Mouse (Mus musculus) hindbrain, postnatal 0 days (tissue): ENCODE measurements around the gene Zfp143. TPM values are rescaled to one million over a fixed set of nuclear protein-coding genes. Genes with fewer than 3 reads are reported as not detected.

Experiments
- ATAC-seq: fragments of 200-750 bp; cut with Nextera tagmentation; 2 replicates; pipeline ENCODE4 v1.8.0; 2017; ENCODE audit warnings: mild to moderate bottlenecking, moderate TSS enrichment, moderate library complexity
- DNase-seq: peaks from one replicate; pipeline ENCODE4 v3.0.0-alpha.2; 2015; ENCODE audit warnings: low spot score
- H3K27ac ChIP-seq: fragments of 300-500 bp; sonication (generic); 2 replicates; pipeline ENCODE4 v1.5.1; 2014; ENCODE audit warnings: mild to moderate bottlenecking
- H3K27me3 ChIP-seq: fragments of 300-500 bp; sonication (generic); 2 replicates; pipeline ENCODE4 v1.6.1; 2014; ENCODE audit warnings: low read length, mixed read lengths; ENCODE audit not compliant: insufficient read depth
- H3K36me3 ChIP-seq: fragments of 300-500 bp; sonication (generic); 2 replicates; pipeline ENCODE4 v1.6.1; 2014; ENCODE audit warnings: low read length, mixed read lengths; ENCODE audit not compliant: insufficient read depth
- H3K4me1 ChIP-seq: fragments of 300-500 bp; sonication (generic); 2 replicates; pipeline ENCODE4 v1.6.1; 2014; ENCODE audit warnings: antibody characterized with exemption, low read length, mixed read lengths; ENCODE audit not compliant: insufficient read depth
- H3K4me2 ChIP-seq: fragments of 300-500 bp; sonication (generic); 2 replicates; pipeline ENCODE4 v1.6.1; 2014; ENCODE audit warnings: low read depth, mild to moderate bottlenecking, low read length, moderate library complexity, mixed read lengths
- H3K4me3 ChIP-seq: fragments of 300-500 bp; sonication (generic); 2 replicates; pipeline ENCODE4 v1.5.1; 2014; ENCODE audit warnings: low read length
- H3K9ac ChIP-seq: fragments of 300-500 bp; sonication (generic); replicated peaks from 2 replicates; pipeline ENCODE4 v1.6.1; 2014; ENCODE audit warnings: mild to moderate bottlenecking, low read length, moderate library complexity, mixed read lengths
- H3K9me3 ChIP-seq: fragments of 300-500 bp; sonication (generic); 2 replicates; pipeline ENCODE4 v1.6.1; 2016; ENCODE audit warnings: low read length, mixed read lengths
- CTCF ChIP-seq: IDR thresholded peaks from 2 replicates; pipeline ENCODE4 v1.5.1; 2016; ENCODE audit warnings: antibody characterized with exemption, control low read depth, low read depth
- WGBS: fragments of 180-500 bp; shearing (Covaris S2); extraction: QIAGEN DNeasy Blood & Tissue Kit; methylation state at CpG from one replicate; pipeline ENCODE4 v1.1.7; 2014; 5-methylcytosine and 5-hydroxymethylcytosine counted together
- polyA plus RNA-seq: library from polyadenylated mRNA; unstranded; fragments of >200 nt; fragmentation: Nextera tagmentation; extraction: Ambion mirVana; gene quantifications from 2 replicates; pipeline ENCODE4 v1.2.1, GENCODE M21; 2015
- total RNA-seq: library from RNA; depleted of rRNA; stranded (reverse); fragments of >200 nt; gene quantifications from 2 replicates; pipeline ENCODE4 v1.2.3, GENCODE M21; 2014; rRNA removed

Gene Zfp143
- total RNA-seq = 12.3 and 17.1 TPM in 2 replicates
- 6.2 and 7.1 TPM in 2 replicates for polyA plus RNA-seq

- TF ChIP-seq CTCF = peak; percentile 1; the same call in 1 of the 2 replicates
- peak within 1 kb of the TSS; percentile 100 for H3K27ac ChIP-seq
- ATAC-seq (peak; percentile 99), DNase-seq (peak; percentile 100)
- H3K27me3 ChIP-seq = no peaks in the 10 kb centered on the region
- no peaks in the 10 kb centered on the region for H3K9me3 ChIP-seq
- H3K4me2 ChIP-seq = peak within 1 kb of the TSS; percentile 64
- WGBS = under 1% methylated on average over 34 of the region's 34 CpGs
- H3K9ac ChIP-seq = peak within 1 kb of the TSS; percentile 99
- peak within 1 kb of the TSS; percentile 88 for H3K4me3 ChIP-seq
- H3K4me1 ChIP-seq = peaks cover 5% of the 10 kb centered on the region
- H3K36me3 ChIP-seq = no peaks in the 10 kb centered on the region; the same call in 1 of the 2 replicates
Measured at GRCm38 (mm10) chr7:110061199-110061751, at the start of gene Zfp143. Gene Zfp143 (plus strand): TSS chr7:110061217.

- Histone ChIP-seq H3K9ac (no peak overlapping the region), H3K27me3 (no peaks in the 10 kb centered on the region), H3K4me3 (no peak overlapping the region), H3K9me3 (no peaks in the 10 kb centered on the region), H3K27ac (no peak overlapping the region), H3K36me3 (no peaks in the 10 kb centered on the region), H3K4me1 (no peaks in the 10 kb centered on the region), H3K4me2 (no peak overlapping the region)
- DNase-seq = no peak
- TF ChIP-seq CTCF = no peak
- no peak for ATAC-seq
- 65% methylated on average over 1 of the region's 1 CpGs for WGBS
Measured at GRCm38 (mm10) chr7:110011417-110011816, 49.6 kb upstream of the Zfp143 start.

- Histone ChIP-seq H3K9me3 (no peaks in the 10 kb centered on the region), H3K9ac (no peak overlapping the region), H3K4me1 (0 out of 2 replicates have a peak, but pooled peaks cover 3% of the 10 kb centered on the region), H3K4me3 (no peak overlapping the region), H3K27me3 (no peaks in the 10 kb centered on the region), H3K36me3 (no peaks in the 10 kb centered on the region), H3K27ac (no peak overlapping the region), H3K4me2 (no peak overlapping the region)
- 85% methylated on average over 5 of the region's 5 CpGs for WGBS
- no peak for DNase-seq
- ATAC-seq = no peak
- no peak for TF ChIP-seq CTCF
Measured at GRCm38 (mm10) chr7:110014272-110014671, 46.7 kb upstream of the Zfp143 start.

GRCm38 (mm10) chr7:110018117-110018630 lies 42.8 kb upstream of the Zfp143 start, which contains the start of gene Ipo7:
Gene Ipo7 (plus strand): TSS chr7:110018274.
- peaks cover 3% of the 10 kb centered on the region; the same call in 1 of the 2 replicates for H3K4me1 ChIP-seq
- no peaks in the 10 kb centered on the region for H3K36me3 ChIP-seq
- DNase-seq = peak; percentile 96
- H3K4me2 ChIP-seq = peak within 1 kb of the TSS; percentile 69
- 1% methylated on average over 48 of the region's 48 CpGs for WGBS
- H3K4me3 ChIP-seq = peak within 1 kb of the TSS; percentile 98
- H3K9me3 ChIP-seq = no peaks in the 10 kb centered on the region
- H3K9ac ChIP-seq = peak within 1 kb of the TSS; percentile 98
- H3K27me3 ChIP-seq = no peaks in the 10 kb centered on the region
- peak within 1 kb of the TSS; percentile 93 for H3K27ac ChIP-seq
- peak; percentile 14; the same call in 1 of the 2 replicates for TF ChIP-seq CTCF
- peak; percentile 97 for ATAC-seq

GRCm38 (mm10) chr7:110018631-110019482 lies 42.2 kb upstream of the Zfp143 start:
- Histone ChIP-seq H3K27me3 (no peaks in the 10 kb centered on the region), H3K27ac (peak overlapping the region; percentile 93), H3K4me1 (peaks cover 3% of the 10 kb centered on the region; the same call in 1 of the 2 replicates), H3K9me3 (no peaks in the 10 kb centered on the region), H3K4me2 (peak overlapping the region; percentile 69), H3K36me3 (no peaks in the 10 kb centered on the region), H3K4me3 (peak overlapping the region; percentile 98), H3K9ac (peak overlapping the region; percentile 98)
- DNase-seq (peak; percentile 59), ATAC-seq (peak; percentile 79)
- TF ChIP-seq CTCF = no peak
- WGBS = under 1% methylated on average over 42 of the region's 42 CpGs

GRCm38 (mm10) chr7:110023553-110023952 lies 37.5 kb upstream of the Zfp143 start:
- H3K27ac ChIP-seq = no peak overlapping the region
- 97% methylated on average over 1 of the region's 1 CpGs for WGBS
- DNase-seq = no peak
- H3K4me1 ChIP-seq = peaks cover 3% of the 10 kb centered on the region; the same call in 1 of the 2 replicates
- TF ChIP-seq CTCF = no peak
- H3K4me3 ChIP-seq = no peak overlapping the region
- H3K9ac ChIP-seq = no peak overlapping the region
- no peak overlapping the region for H3K4me2 ChIP-seq
- H3K9me3 ChIP-seq = 0 out of 2 replicates have a peak, but pooled peaks cover 3% of the 10 kb centered on the region
- no peak for ATAC-seq
- H3K36me3 ChIP-seq = no peaks in the 10 kb centered on the region
- no peaks in the 10 kb centered on the region for H3K27me3 ChIP-seq
